Mouse (Mus musculus) hindbrain, postnatal 0 days (tissue): ENCODE results near the gene Krt5. TPM values are rescaled to one million over a fixed set of nuclear protein-coding genes. Genes with fewer than 3 reads are reported as not detected.
"Not testable (repeated sequence)": the region's sequence is repeated elsewhere in the genome, so short reads cannot be mapped to it uniquely, and the experiment has no call there.

ENCODE experiments used
- ATAC-seq: fragments of 200-750 bp; cut with Nextera tagmentation; 2 replicates; pipeline ENCODE4 v1.8.0; 2017; ENCODE audit warnings: mild to moderate bottlenecking, moderate TSS enrichment, moderate library complexity
- DNase-seq: peaks from one replicate; pipeline ENCODE4 v3.0.0-alpha.2; 2015; ENCODE audit warnings: low spot score
- H3K27ac ChIP-seq: fragments of 300-500 bp; sonication (generic); 2 replicates; pipeline ENCODE4 v1.5.1; 2014; ENCODE audit warnings: mild to moderate bottlenecking
- H3K27me3 ChIP-seq: fragments of 300-500 bp; sonication (generic); 2 replicates; pipeline ENCODE4 v1.6.1; 2014; ENCODE audit warnings: low read length, mixed read lengths; ENCODE audit not compliant: insufficient read depth
- H3K36me3 ChIP-seq: fragments of 300-500 bp; sonication (generic); 2 replicates; pipeline ENCODE4 v1.6.1; 2014; ENCODE audit warnings: low read length, mixed read lengths; ENCODE audit not compliant: insufficient read depth
- H3K4me1 ChIP-seq: fragments of 300-500 bp; sonication (generic); 2 replicates; pipeline ENCODE4 v1.6.1; 2014; ENCODE audit warnings: antibody characterized with exemption, low read length, mixed read lengths; ENCODE audit not compliant: insufficient read depth
- H3K4me2 ChIP-seq: fragments of 300-500 bp; sonication (generic); 2 replicates; pipeline ENCODE4 v1.6.1; 2014; ENCODE audit warnings: low read depth, mild to moderate bottlenecking, low read length, moderate library complexity, mixed read lengths
- H3K4me3 ChIP-seq: fragments of 300-500 bp; sonication (generic); 2 replicates; pipeline ENCODE4 v1.5.1; 2014; ENCODE audit warnings: low read length
- H3K9ac ChIP-seq: fragments of 300-500 bp; sonication (generic); replicated peaks from 2 replicates; pipeline ENCODE4 v1.6.1; 2014; ENCODE audit warnings: mild to moderate bottlenecking, low read length, moderate library complexity, mixed read lengths
- H3K9me3 ChIP-seq: fragments of 300-500 bp; sonication (generic); 2 replicates; pipeline ENCODE4 v1.6.1; 2016; ENCODE audit warnings: low read length, mixed read lengths
- CTCF ChIP-seq: IDR thresholded peaks from 2 replicates; pipeline ENCODE4 v1.5.1; 2016; ENCODE audit warnings: antibody characterized with exemption, control low read depth, low read depth
- WGBS: fragments of 180-500 bp; shearing (Covaris S2); extraction: QIAGEN DNeasy Blood & Tissue Kit; methylation state at CpG from one replicate; pipeline ENCODE4 v1.1.7; 2014; 5-methylcytosine and 5-hydroxymethylcytosine counted together
- microRNA-seq, 2 experiments: library from miRNA; unstranded; fragments of <30 nt; microRNA quantifications; one replicate each; pipeline ENCODE4; 2016
- polyA plus RNA-seq: library from polyadenylated mRNA; unstranded; fragments of >200 nt; fragmentation: Nextera tagmentation; extraction: Ambion mirVana; gene quantifications from 2 replicates; pipeline ENCODE4 v1.2.1, GENCODE M21; 2015
- total RNA-seq: library from RNA; depleted of rRNA; stranded (reverse); fragments of >200 nt; gene quantifications from 2 replicates; pipeline ENCODE4 v1.2.3, GENCODE M21; 2014; rRNA removed

Gene Krt5
- total and polyA plus RNA-seq, 2 experiments from 2014 or later, result 0.15 TPM; not detected in 1

DNA sequence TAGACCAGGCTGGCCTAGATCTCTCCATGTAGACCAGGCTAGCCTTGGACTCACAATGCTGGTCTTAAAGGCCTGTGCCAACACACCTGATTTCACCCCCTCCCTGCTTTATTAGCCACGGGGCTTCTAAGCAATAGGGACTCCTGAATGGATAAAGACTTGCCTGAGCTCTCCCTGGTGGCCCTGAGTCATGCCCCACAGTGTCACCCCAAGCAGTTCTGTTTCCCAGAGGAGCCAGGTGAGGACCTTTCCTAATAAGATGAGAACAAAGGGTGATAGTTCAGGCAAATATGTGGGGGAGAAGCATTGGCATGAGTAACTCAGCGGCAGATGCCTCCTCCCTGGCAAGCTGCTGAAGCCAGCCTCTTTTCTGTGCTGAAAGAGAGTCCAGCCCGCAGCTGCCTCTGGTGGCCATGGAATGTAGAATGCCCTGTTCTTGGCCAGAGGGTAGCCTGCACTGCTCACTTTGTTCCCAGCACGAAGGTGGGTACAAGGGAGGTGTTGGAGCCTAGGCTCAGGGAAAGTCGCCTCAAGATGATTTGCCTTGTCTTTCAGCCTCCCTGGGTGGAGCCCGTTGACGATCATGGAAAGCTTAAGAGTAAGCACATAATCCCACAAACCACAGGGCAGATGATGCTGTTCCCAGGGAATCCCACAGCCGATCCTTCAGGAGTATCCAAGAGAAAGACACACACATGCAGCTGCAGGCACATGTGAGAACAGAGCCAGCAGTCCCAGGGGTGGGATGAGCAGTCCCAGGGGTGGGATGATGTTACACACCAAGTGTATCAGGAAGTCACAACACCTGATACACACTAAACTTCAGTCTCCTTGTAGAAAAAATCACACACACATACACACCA lies 15.1 kb downstream of the Krt5 start:
- no peaks in the 10 kb centered on the region for H3K36me3 ChIP-seq
- TF ChIP-seq CTCF, result peak; percentile 23; the same call in 1 of the 2 replicates
- H3K4me2 ChIP-seq, result no peak overlapping the region
- no peaks in the 10 kb centered on the region for H3K27me3 ChIP-seq
- no peak overlapping the region for H3K27ac ChIP-seq
- WGBS, result 66% methylated on average over 8 of the region's 8 CpGs
- ATAC-seq, result no peak
- H3K9me3 ChIP-seq, result no peaks in the 10 kb centered on the region
- no peak for DNase-seq
- H3K4me1 ChIP-seq, result no peaks in the 10 kb centered on the region
- no peak overlapping the region for H3K4me3 ChIP-seq
- H3K9ac ChIP-seq, result no peak overlapping the region

DNA sequence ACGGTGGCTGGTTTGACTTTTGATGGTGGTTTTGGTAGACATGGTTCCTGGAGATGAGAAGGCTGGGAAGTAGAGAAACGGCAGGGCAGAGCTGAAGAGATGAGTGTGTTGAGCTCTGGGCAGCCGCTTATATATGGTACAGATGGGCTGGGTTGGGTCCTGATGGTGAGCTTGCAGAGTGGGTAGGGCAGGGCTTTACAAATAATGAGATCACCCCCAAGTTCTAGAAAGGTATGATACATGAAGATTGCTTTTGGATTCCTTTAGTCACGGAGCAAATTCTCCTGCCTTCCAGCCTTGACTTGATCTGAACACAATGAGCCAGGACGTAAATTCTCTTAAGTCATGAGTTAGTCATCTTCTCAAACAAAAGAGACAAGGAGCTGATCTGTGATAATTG lies 18.5 kb downstream of the Krt5 start, which contains the start of gene Krt6a:
Gene Krt6a (minus strand): TSS at position 101 of the 400 bp plus-strand sequence.
- no peaks in the 10 kb centered on the region for H3K9me3 ChIP-seq
- no peaks in the 10 kb centered on the region for H3K4me1 ChIP-seq
- H3K27ac ChIP-seq, result no peak within 1 kb of the TSS
- no peak for TF ChIP-seq CTCF
- no peaks in the 10 kb centered on the region for H3K27me3 ChIP-seq
- no peaks in the 10 kb centered on the region for H3K36me3 ChIP-seq
- WGBS, result 88% methylated on average over 5 of the region's 5 CpGs
- DNase-seq (no peak), ATAC-seq (no peak)
- no peak within 1 kb of the TSS for H3K4me3 ChIP-seq
- no peak within 1 kb of the TSS for H3K4me2 ChIP-seq
- H3K9ac ChIP-seq, result no peak within 1 kb of the TSS

DNA sequence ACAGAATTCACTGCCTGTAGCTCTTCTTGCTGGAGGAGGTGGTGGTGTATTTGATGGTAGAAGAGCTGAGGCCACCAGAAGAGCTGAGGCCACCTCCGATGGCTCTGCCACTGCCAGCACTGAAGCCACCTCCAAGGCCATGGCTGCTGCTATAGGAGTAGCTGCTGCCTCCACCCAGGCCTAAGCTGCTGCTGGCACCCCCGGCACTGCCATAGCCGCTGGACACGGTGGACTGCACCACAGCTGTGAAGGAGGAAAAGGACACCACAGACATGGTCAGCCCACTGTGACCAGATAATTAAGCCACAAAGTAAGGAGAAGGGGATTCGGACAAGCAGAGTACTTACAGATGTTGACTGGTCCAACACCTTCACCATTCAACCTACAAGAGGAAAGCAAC lies 22.2 kb downstream of the Krt5 start:
- ATAC-seq, H3K36me3 ChIP-seq: not testable (repeated sequence)
- WGBS, result 89% methylated on average over 5 of the region's 5 CpGs

DNA sequence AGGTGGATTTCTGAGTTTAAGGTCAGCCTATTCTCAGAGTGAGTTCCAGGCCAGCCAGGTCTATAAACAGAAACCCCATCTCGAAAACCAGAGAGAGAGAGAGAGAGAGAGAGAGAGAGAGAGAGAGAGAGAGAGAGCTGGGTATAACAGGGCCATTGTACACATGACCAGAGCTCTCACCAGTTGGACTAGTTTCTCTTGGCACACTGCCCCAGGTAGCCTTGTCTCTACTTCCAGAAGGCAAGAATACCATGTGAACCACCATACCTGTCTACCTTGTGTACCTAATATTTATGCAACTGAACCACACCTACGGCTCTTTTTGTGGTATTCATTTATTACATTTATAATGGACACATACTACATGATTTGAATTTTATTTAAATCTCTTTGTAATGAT lies 24.5 kb downstream of the Krt5 start:
- TF ChIP-seq CTCF, result no peak
- Histone ChIP-seq H3K36me3 (no peaks in the 10 kb centered on the region), H3K9ac (no peak overlapping the region), H3K27ac (no peak overlapping the region), H3K27me3 (no peaks in the 10 kb centered on the region), H3K4me1 (no peaks in the 10 kb centered on the region), H3K4me3 (no peak overlapping the region), H3K4me2 (no peak overlapping the region), H3K9me3 (no peaks in the 10 kb centered on the region)
- 72% methylated on average over 2 of the region's 2 CpGs for WGBS
- DNase-seq (no peak), ATAC-seq (no peak)

More for the DNA sequence above, 22.2 kb downstream of the Krt5 start:
- not testable (repeated sequence) for H3K4me2 ChIP-seq, H3K27ac ChIP-seq, H3K27me3 ChIP-seq, H3K9me3 ChIP-seq, H3K4me1 ChIP-seq, H3K4me3 ChIP-seq, H3K9ac ChIP-seq, DNase-seq

DNA sequence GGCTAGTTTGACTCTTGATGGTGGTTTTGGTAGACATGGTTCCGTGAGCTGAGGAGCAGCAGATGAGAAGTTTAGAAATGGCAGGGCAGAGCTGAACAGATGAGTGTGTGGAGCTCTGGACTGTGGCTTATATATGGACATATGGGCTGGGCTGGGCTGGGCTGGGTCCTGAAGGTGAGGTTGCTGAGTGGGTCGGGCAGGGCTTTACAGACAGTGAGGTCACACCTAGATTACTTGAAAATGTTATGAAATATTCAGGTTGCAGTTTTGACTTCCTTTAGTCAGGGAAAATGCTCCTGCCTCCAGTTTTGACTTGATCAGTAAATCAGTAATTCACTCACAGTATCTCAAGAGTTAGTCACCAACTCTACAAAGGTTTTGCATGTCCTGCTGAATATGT lies 32.5 kb downstream of the Krt5 start, which contains the start of gene Krt6b:
Gene Krt6b (minus strand): TSS at position 101 of the 400 bp plus-strand sequence.
- Histone ChIP-seq H3K4me3 (no peak within 1 kb of the TSS), H3K36me3 (no peaks in the 10 kb centered on the region), H3K9ac (no peak within 1 kb of the TSS), H3K27me3 (no peaks in the 10 kb centered on the region), H3K9me3 (no peaks in the 10 kb centered on the region), H3K4me1 (no peaks in the 10 kb centered on the region), H3K4me2 (no peak within 1 kb of the TSS), H3K27ac (no peak within 1 kb of the TSS)
- ATAC-seq (no peak), DNase-seq (no peak)
- TF ChIP-seq CTCF, result no peak
- 92% methylated on average over 2 of the region's 2 CpGs for WGBS

DNA sequence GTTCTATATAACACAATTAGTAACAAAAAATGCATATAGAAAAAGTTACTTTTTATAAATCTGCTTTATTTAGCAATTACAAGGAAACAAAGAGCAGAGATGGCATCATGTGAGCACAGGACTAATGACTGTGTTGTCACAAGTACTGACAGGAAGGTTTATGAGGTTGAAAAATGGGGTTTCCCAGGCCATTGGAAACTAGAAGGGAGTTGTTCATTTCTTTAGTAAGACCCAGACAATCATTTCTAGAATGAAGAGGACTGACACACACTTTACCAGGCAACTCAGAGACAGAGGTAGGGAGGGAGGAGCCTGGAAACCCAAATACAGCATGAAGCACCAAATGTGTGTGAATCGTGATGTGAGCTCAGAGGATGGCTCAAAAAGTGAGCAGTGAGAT lies 36.7 kb downstream of the Krt5 start:
- WGBS, result 96% methylated on average over 1 of the region's 1 CpGs
- ATAC-seq (no peak), DNase-seq (no peak)
- Histone ChIP-seq H3K27ac (no peak overlapping the region), H3K27me3 (no peaks in the 10 kb centered on the region), H3K4me3 (no peak overlapping the region), H3K36me3 (no peaks in the 10 kb centered on the region), H3K4me2 (no peak overlapping the region), H3K9me3 (no peaks in the 10 kb centered on the region), H3K9ac (no peak overlapping the region), H3K4me1 (no peaks in the 10 kb centered on the region)
- TF ChIP-seq CTCF, result no peak

Small RNAs within 50 kb of the gene (microRNA-seq; reads per million reads assigned to microRNA genes)
- gene Gm44323 (0 reads per million in 2 experiments), gene Gm44342 (0 reads per million in 2 experiments), gene Gm44383 (0 reads per million in 2 experiments)

Other genes with a start within 250 kb of the Krt5 start
- not detected in 2 replicates for gene Krt81, start 249.1 kb downstream of the Krt5 start, total RNA-seq
- 0.09 TPM in 1 of 2 replicates, not detected in the other for gene Krt81, start 249.1 kb downstream of the Krt5 start, polyA plus RNA-seq
- 0.05 TPM in 1 of 2 replicates, not detected in the other for gene Krt86, start 239.4 kb downstream of the Krt5 start, total RNA-seq
- 0.26 and 0.34 TPM in 2 replicates for gene Krt86, start 239.4 kb downstream of the Krt5 start, polyA plus RNA-seq
- gene Krt83, start 221.4 kb downstream of the Krt5 start, total RNA-seq, result not detected in 2 replicates
- gene Krt83, start 221.4 kb downstream of the Krt5 start, polyA plus RNA-seq, result not detected in 2 replicates
- not detected in 2 replicates for gene Gm49425, start 195.6 kb downstream of the Krt5 start, total RNA-seq
- gene Gm49425, start 195.6 kb downstream of the Krt5 start, polyA plus RNA-seq, result not detected in 2 replicates
- not detected in 2 replicates for gene Krt84, start 180.1 kb downstream of the Krt5 start, total RNA-seq
- gene Krt84, start 180.1 kb downstream of the Krt5 start, polyA plus RNA-seq, result not detected in 2 replicates
- gene Krt82, start 162.2 kb downstream of the Krt5 start, total RNA-seq, result not detected in 2 replicates
- gene Krt82, start 162.2 kb downstream of the Krt5 start, polyA plus RNA-seq, result not detected in 2 replicates
- gene Krt90, start 149.9 kb downstream of the Krt5 start, total RNA-seq, result 0.11 TPM in 1 of 2 replicates, not detected in the other
- 0.11 and 0.26 TPM in 2 replicates for gene Krt90, start 149.9 kb downstream of the Krt5 start, polyA plus RNA-seq
- 0.10 and 0.47 TPM in 2 replicates for gene Krt75, start 139.0 kb downstream of the Krt5 start, total RNA-seq
- gene Krt75, start 139.0 kb downstream of the Krt5 start, polyA plus RNA-seq, result 0.09 and 0.15 TPM in 2 replicates
- not detected in 2 replicates for gene Gm5414, start 84.7 kb downstream of the Krt5 start, total RNA-seq
- not detected in 2 replicates for gene Gm5414, start 84.7 kb downstream of the Krt5 start, polyA plus RNA-seq
- not detected in 2 replicates for gene Gm5478, start 65.5 kb downstream of the Krt5 start, total RNA-seq
- not detected in 2 replicates for gene Gm5478, start 65.5 kb downstream of the Krt5 start, polyA plus RNA-seq
- gene Krt6b, start 32.6 kb downstream of the Krt5 start, total RNA-seq, result not detected in 2 replicates
- not detected in 2 replicates for gene Krt6b, start 32.6 kb downstream of the Krt5 start, polyA plus RNA-seq
- not detected in 2 replicates for gene Krt6a, start 18.6 kb downstream of the Krt5 start, total RNA-seq
- 0.13 TPM in 1 of 2 replicates, not detected in the other for gene Krt6a, start 18.6 kb downstream of the Krt5 start, polyA plus RNA-seq
- gene Krt71, start 30.2 kb upstream of the Krt5 start, total RNA-seq, result 2.1 and 2.2 TPM in 2 replicates
- gene Krt71, start 30.2 kb upstream of the Krt5 start, polyA plus RNA-seq, result 1.2 and 1.9 TPM in 2 replicates
- gene Krt72, start 73.6 kb upstream of the Krt5 start, total RNA-seq, result 1.9 TPM in 1 of 2 replicates, not detected in the other
- gene Krt72, start 73.6 kb upstream of the Krt5 start, polyA plus RNA-seq, result 0.44 TPM in 1 of 2 replicates, not detected in the other
- gene Krt73, start 89.4 kb upstream of the Krt5 start, total RNA-seq, result 1.5 and 1.7 TPM in 2 replicates
- gene Krt73, start 89.4 kb upstream of the Krt5 start, polyA plus RNA-seq, result 2.4 and 2.5 TPM in 2 replicates
- 0.37 TPM in 1 of 2 replicates, not detected in the other for gene Krt2, start 105.3 kb upstream of the Krt5 start, total RNA-seq
- gene Krt2, start 105.3 kb upstream of the Krt5 start, polyA plus RNA-seq, result 0.21 and 0.37 TPM in 2 replicates
- gene Krt1, start 137.9 kb upstream of the Krt5 start, total RNA-seq, result 7.5 and 13.7 TPM in 2 replicates
- gene Krt1, start 137.9 kb upstream of the Krt5 start, polyA plus RNA-seq, result 18.2 and 19.4 TPM in 2 replicates
- gene Krt77, start 156.8 kb upstream of the Krt5 start, total RNA-seq, result 0.22 and 0.68 TPM in 2 replicates
- 0.49 and 1.2 TPM in 2 replicates for gene Krt77, start 156.8 kb upstream of the Krt5 start, polyA plus RNA-seq
- 0.05 TPM in 1 of 2 replicates, not detected in the other for gene Krt76, start 180.0 kb upstream of the Krt5 start, total RNA-seq
- 0.08 TPM in 1 of 2 replicates, not detected in the other for gene Krt76, start 180.0 kb upstream of the Krt5 start, polyA plus RNA-seq
- gene Krt4, start 211.8 kb upstream of the Krt5 start, total RNA-seq, result not detected in 2 replicates
- not detected in 2 replicates for gene Krt4, start 211.8 kb upstream of the Krt5 start, polyA plus RNA-seq
- gene Krt79, start 227.4 kb upstream of the Krt5 start, total RNA-seq, result 0.21 and 0.65 TPM in 2 replicates
- gene Krt79, start 227.4 kb upstream of the Krt5 start, polyA plus RNA-seq, result 0.50 and 0.52 TPM in 2 replicates
- gene Krt78, start 241.4 kb upstream of the Krt5 start, total RNA-seq, result not detected in 2 replicates
- not detected in 2 replicates for gene Krt78, start 241.4 kb upstream of the Krt5 start, polyA plus RNA-seq